Mouse (Mus musculus) left cerebral cortex, postnatal 25 days (tissue): ENCODE data around the gene Vmn2r91. TPM values are rescaled to one million over a fixed set of nuclear protein-coding genes. Genes with fewer than 3 reads are reported as not detected.
"Not testable (repeated sequence)": the region's sequence is repeated elsewhere in the genome, so short reads cannot be mapped to it uniquely, and the experiment has no call there.

Experiments used
- DNase-seq, 2 experiments: peaks; one replicate each; pipeline ENCODE4 v3.0.0; 2022; ENCODE audit warnings: low spot score in 2 of 2, mixed read lengths in 1 of 2
- intact Hi-C: fragments of 180-260 bp; cut with DNase I; formaldehyde crosslinking; loops from one replicate; pipeline ENCODE4 v1.15.1; 2025
- total RNA-seq, 2 experiments: library from RNA; stranded (reverse); gene quantifications; 2 replicates each; pipeline ENCODE4 v1.2.3; 2021

The Vmn2r91 gene
- total RNA-seq, result not detected

DNA sequence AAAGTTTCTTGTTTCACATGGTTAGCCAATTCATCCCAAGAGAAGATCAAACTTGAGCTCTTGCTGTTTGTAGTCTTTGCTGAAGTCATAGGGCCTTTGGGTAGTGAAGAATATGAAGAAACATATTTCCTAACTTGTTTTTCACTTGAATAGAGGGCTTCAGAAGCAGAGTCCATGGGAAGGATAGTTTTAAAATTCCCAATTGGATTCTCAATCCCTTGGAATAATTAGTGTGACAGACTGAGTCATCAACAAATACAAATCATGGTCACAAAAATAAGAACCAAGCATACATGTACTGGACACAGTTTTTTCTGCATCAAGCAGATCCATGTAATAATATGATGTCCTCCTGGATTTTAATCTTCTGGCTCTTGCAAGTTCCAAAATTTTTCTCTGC lies at the start of gene Vmn2r91:
Gene Vmn2r91 (plus strand): TSS at position 301 of the 400 bp plus-strand sequence.
- DNase-seq, intact Hi-C loops: not testable (repeated sequence)

DNA sequence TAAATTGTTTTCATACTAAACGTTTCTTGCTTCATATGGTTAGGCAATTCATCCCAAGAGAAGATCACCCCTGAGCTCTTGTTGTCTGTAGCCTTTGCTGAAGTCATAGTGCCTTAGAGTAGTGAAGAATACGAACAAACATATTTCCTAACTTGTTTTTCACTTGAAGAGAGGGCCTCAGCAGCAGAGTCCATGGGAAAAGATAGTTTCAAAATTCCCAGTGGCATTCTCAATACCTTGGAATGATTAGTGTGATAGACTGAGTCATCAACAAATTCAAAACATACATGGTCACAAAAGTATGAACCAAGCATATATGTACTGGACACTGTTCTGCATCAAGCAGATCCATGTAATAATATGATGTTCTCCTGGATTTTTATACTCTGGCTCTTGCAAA lies 35.7 kb upstream of the Vmn2r91 start, which contains the start of gene Vmn2r124:
Gene Vmn2r124 (plus strand): TSS at position 301 of the 400 bp plus-strand sequence.
- intact Hi-C loops, result no loop called here
- no peak for DNase-seq

DNA sequence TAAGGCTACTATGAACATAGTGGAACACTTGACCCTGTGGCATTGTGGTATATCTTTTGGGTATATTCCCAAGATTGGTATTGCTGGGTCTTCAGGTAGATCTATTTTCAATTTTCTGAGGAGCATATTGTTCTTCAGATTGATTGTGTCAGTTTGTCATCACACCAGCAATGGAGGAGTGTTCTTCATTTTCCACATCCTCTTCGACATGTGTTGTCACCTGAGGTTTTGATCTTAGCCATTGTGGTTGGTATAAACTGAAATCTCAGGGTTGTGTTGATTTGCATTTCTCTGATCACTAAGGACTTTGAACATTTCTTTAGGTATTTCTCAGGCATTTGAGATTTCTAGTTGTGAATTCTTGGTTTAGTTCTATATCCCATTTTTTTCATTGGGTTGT lies 10.8 kb downstream of the Vmn2r91 start:
- intact Hi-C loops, DNase-seq: not testable (repeated sequence)

DNA sequence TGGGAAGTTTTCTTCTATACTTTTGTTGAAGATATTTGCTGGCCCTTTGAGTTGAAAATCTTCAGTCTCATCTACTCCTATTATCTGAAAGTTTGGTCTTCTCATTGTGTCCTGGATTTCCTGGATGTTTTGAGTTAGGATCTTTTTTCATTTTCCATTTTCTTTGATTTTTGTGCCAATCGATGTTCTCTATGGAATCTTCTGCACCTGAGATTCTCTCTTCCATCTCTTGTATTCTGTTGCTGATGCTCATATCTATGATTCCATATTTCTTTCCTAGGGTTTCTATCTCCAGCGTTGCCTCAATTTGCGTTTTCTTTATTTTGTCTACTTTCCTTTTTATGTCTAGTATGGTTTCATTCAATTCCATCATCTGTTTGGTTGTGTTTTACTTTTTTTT lies 17.4 kb downstream of the Vmn2r91 start:
- DNase-seq, intact Hi-C loops: not testable (repeated sequence)

DNA sequence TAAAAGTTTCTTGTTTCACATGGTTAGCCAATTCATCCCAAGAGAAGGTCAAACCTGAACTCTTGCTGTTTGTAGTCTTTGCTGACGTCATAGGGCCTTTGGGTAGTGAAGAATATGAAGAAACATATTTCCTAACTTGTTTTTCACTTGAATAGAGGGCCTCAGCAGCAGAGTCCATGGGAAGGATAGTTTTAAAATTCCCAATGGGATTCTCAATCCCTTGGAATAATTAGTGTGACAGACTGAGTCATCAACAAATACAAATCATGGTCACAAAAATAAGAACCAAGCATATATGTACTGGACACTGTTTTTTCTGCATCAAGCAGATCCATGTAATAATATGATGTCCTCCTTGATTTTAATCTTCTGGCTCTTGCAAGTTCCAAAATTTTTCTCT lies 66.8 kb downstream of the Vmn2r91 start, which contains the start of gene Vmn2r92:
Gene Vmn2r92 (plus strand): TSS at position 301 of the 400 bp plus-strand sequence.
- intact Hi-C loops, DNase-seq: not testable (repeated sequence)

GRCm38 (mm10) chr17:18161194-18161593 lies 76.4 kb downstream of the Vmn2r91 start:
- intact Hi-C loops, DNase-seq: not testable (repeated sequence)

Other genes with a start within 250 kb of the Vmn2r91 start
- under 1 TPM; 0.53 to 0.62 TPM for gene Has1, start 229.8 kb upstream of the Vmn2r91 start, total RNA-seq
- gene Fpr1, start 201.1 kb upstream of the Vmn2r91 start, total RNA-seq, result not detected
- not detected for gene Fpr2, start 197.2 kb upstream of the Vmn2r91 start, total RNA-seq
- not detected for gene Fpr3, start 197.2 kb upstream of the Vmn2r91 start, total RNA-seq
- gene Fpr-rs4, start 63.3 kb upstream of the Vmn2r91 start, total RNA-seq, result not detected
- under 1 TPM; 0.07 to 0.11 TPM for gene Vmn2r124, start 35.6 kb upstream of the Vmn2r91 start, total RNA-seq
- not detected for gene Vmn2r92, start 66.9 kb downstream of the Vmn2r91 start, total RNA-seq
- gene Vmn2r94, start 192.7 kb downstream of the Vmn2r91 start, total RNA-seq, result not detected
- not detected for gene Vmn2r93, start 213.1 kb downstream of the Vmn2r91 start, total RNA-seq